8 mouse cellular contexts compared by ENCODE assay signal in the genomic region with DNA sequence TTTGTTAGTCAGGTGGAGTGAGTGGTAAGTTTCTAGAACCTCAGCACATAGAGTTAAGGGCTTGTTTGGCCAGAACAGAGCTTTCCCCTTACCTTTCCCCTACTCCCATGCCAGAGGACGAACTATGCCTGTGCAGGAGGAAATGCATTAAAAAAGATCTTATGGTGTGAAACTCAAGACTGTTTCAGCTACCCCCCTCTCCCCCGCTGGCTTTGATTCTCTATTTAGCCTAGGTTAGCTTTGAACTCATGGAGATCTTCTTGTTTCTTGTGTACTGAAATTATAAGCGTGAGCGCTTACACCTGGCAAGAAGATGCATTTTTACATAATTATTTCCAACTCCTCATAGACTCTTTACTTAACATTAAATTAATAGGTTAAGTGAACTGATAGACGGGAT. TPM values are rescaled to one million over a fixed set of nuclear protein-coding genes. Genes with fewer than 3 reads are reported as not detected.
DNase-seq lines count a peak whose midpoint lies in the region; ATAC-seq and TF ChIP-seq lines count a peak whose summit lies in the region.

No protein-coding gene starts in this region.

- H3K9me3 ChIP-seq in heart, embryonic 10.5 days, result no peaks in the 10 kb centered on the region
- H3K9me3 ChIP-seq in CH12.LX (replicated peaks; ENCODE audit: low read length), result no peaks in the 10 kb centered on the region
- H3K9me3 ChIP-seq in forebrain, embryonic 13.5 days (replicated peaks), result no peaks in the 10 kb centered on the region
- H3K9me3 ChIP-seq in liver, embryonic 15.5 days (replicated peaks), result no peaks in the 10 kb centered on the region

- intact Hi-C loops in heart, postnatal 25 days (cut with DNase I), result no loop called here

- peaks cover 4% of the 10 kb centered on the region; the same call in 1 of the 2 replicates for H3K4me1 ChIP-seq in heart, embryonic 10.5 days
- H3K4me1 ChIP-seq in CH12.LX (ENCODE audit: control insufficient read depth in 1 of 2, insufficient read depth in 2 of 2), result peaks cover 4 to 29% of the 10 kb centered on the region in 2 experiments; a peak in 3 of 4 replicates
- H3K4me1 ChIP-seq in forebrain, embryonic 13.5 days, result peaks cover 23% of the 10 kb centered on the region
- peaks cover 13% of the 10 kb centered on the region for H3K4me1 ChIP-seq in liver, embryonic 15.5 days (replicated peaks)

- no peak for TF ChIP-seq CTCF in CH12.LX (conservative IDR thresholded peaks at IDR 0.05 in 1 of 2, IDR thresholded peaks at IDR 0.05 in 1 of 2; ENCODE audit: low read depth in 2 of 2, low read length in 2 of 2)

- H3K27ac ChIP-seq in heart, embryonic 10.5 days, result peak overlapping the region; percentile 96
- H3K27ac ChIP-seq in CH12.LX (ENCODE audit: insufficient read depth, low read depth), result peak overlapping the region; percentile 84
- peak overlapping the region; percentile 93 for H3K27ac ChIP-seq in forebrain, embryonic 13.5 days
- H3K27ac ChIP-seq in liver, embryonic 15.5 days (replicated peaks), result peak overlapping the region; percentile 90

- TF ChIP-seq EP300 in CH12.LX (IDR thresholded peaks at IDR 0.05; ENCODE audit: low read length), result no peak

- H3K79me2 ChIP-seq in CH12.LX (replicated peaks; ENCODE audit: control insufficient read depth, extremely low read depth, insufficient read depth, poor library complexity, severe bottlenecking), result peaks cover 44% of the 10 kb centered on the region

- no peaks in the 10 kb centered on the region for H3K27me3 ChIP-seq in heart, embryonic 10.5 days (ENCODE audit: insufficient read depth, poor library complexity, severe bottlenecking)
- no peaks in the 10 kb centered on the region for H3K27me3 ChIP-seq in CH12.LX (replicated peaks)
- H3K27me3 ChIP-seq in forebrain, embryonic 13.5 days, result no peaks in the 10 kb centered on the region
- H3K27me3 ChIP-seq in liver, embryonic 15.5 days, result no peaks in the 10 kb centered on the region

- no peak for ATAC-seq in forebrain, embryonic 13.5 days
- ATAC-seq in liver, embryonic 15.5 days (ENCODE audit: insufficient read depth), result no peak

- in situ Hi-C loops in CH12.LX (cut with MboI; ENCODE audit: low pct_ligation_motif_present, low pct_unique_long_range_greater_than_20kb, low sequenced_read_pairs), result no loop called here

- H3K4me2 ChIP-seq in CH12.LX (ENCODE audit: insufficient read depth, low read depth, poor library complexity, severe bottlenecking), result peak overlapping the region; percentile 100
- peak overlapping the region; percentile 75 for H3K4me2 ChIP-seq in forebrain, embryonic 13.5 days
- peak overlapping the region; percentile 86 for H3K4me2 ChIP-seq in liver, embryonic 15.5 days

- no peak for TF ChIP-seq RAD21 in CH12.LX (IDR thresholded peaks at IDR 0.05; ENCODE audit: low read depth, low read length)

- H3K9ac ChIP-seq in CH12.LX (ENCODE audit: insufficient read depth, low read depth), result peak overlapping the region; percentile 60
- peak overlapping the region; percentile 78 for H3K9ac ChIP-seq in forebrain, embryonic 13.5 days
- H3K9ac ChIP-seq in liver, embryonic 15.5 days, result peak overlapping the region; percentile 95

- peaks cover 4% of the 10 kb centered on the region for H3K36me3 ChIP-seq in heart, embryonic 10.5 days
- peaks cover 12 to 37% of the 10 kb centered on the region in 2 experiments for H3K36me3 ChIP-seq in CH12.LX (replicated peaks in 1 of 2; ENCODE audit: control insufficient read depth in 1 of 2, insufficient read depth in 1 of 2, low read length in 1 of 2)
- H3K36me3 ChIP-seq in forebrain, embryonic 13.5 days (ENCODE audit: poor library complexity, severe bottlenecking), result peaks cover 3% of the 10 kb centered on the region; the same call in 1 of the 2 replicates
- H3K36me3 ChIP-seq in liver, embryonic 15.5 days (replicated peaks), result no peaks in the 10 kb centered on the region

- dilution Hi-C loops in CH12.LX (cut with MboI; ENCODE audit: extremely low pct_ligation_motif_present, extremely low pct_unique_long_range_greater_than_20kb, low sequenced_read_pairs), result no loop called here

- WGBS in heart, embryonic 10.5 days, result 8% methylated on average over 5 of the region's 5 CpGs
- WGBS in forebrain, embryonic 13.5 days, result 8% methylated on average over 5 of the region's 5 CpGs
- WGBS in liver, embryonic 15.5 days (ENCODE audit: insufficient replicate concordance), result 6% methylated on average over 5 of the region's 5 CpGs

- TF ChIP-seq POLR2A in CH12.LX (IDR thresholded peaks at IDR 0.05; ENCODE audit: low read depth, low read length), result no peak

- peak overlapping the region; percentile 94 for H3K4me3 ChIP-seq in heart, embryonic 10.5 days
- peak overlapping the region; percentile 75 to 88 (median 78) for H3K4me3 ChIP-seq in CH12.LX (replicated peaks in 1 of 3; ENCODE audit: low read depth in 2 of 3, low read length in 2 of 3, poor library complexity in 1 of 3)
- peak overlapping the region; percentile 91 for H3K4me3 ChIP-seq in forebrain, embryonic 13.5 days
- H3K4me3 ChIP-seq in liver, embryonic 15.5 days (replicated peaks), result peak overlapping the region; percentile 95

- no peak for DNase-seq in heart, embryonic 10.5 days (ENCODE audit: low spot score)
- no peak for DNase-seq in heart, postnatal 25 days (ENCODE audit: low spot score)
- no peak for DNase-seq in CH12.LX (ENCODE audit: extremely low read depth)
- DNase-seq in ovary, postnatal 10 days (ENCODE audit: low spot score), result no peak
- no peak for DNase-seq in layer of hippocampus, postnatal 25 days (ENCODE audit: extremely low spot score in 1 of 2, low spot score in 1 of 2)
- DNase-seq in embryo, embryonic 10.5 days (ENCODE audit: low spot score), result no peak

TF ChIP-seq in CH12.LX, 34 proteins besides CTCF, POLR2A, EP300 and RAD21:
- no peak for TF ChIP-seq JUND (conservative IDR thresholded peaks at IDR 0.05; ENCODE audit: low read depth, low read length)
- peak; percentile 8; the same call in 1 of the 2 replicates for TF ChIP-seq SIN3A (IDR thresholded peaks at IDR 0.05; ENCODE audit: low read length)
- TF ChIP-seq ETS1 (conservative IDR thresholded peaks at IDR 0.05; ENCODE audit: low read depth, low read length), result no peak
- TF ChIP-seq MXI1 (IDR thresholded peaks at IDR 0.05; ENCODE audit: low read depth, low read length), result no peak
- TF ChIP-seq ELF1 (IDR thresholded peaks at IDR 0.05; ENCODE audit: low read depth, low read length), result no peak
- 0 out of 2 replicates have a peak, but pooled peaks have one; percentile 6 for TF ChIP-seq TBP (conservative IDR thresholded peaks at IDR 0.05; ENCODE audit: low read depth, low read length)
- no peak for TF ChIP-seq MEF2A (IDR thresholded peaks at IDR 0.05; ENCODE audit: borderline replicate concordance, low read depth, low read length)
- TF ChIP-seq ZKSCAN1 (IDR thresholded peaks at IDR 0.05; ENCODE audit: borderline replicate concordance, low read depth, low read length), result no peak
- 0 out of 2 replicates have a peak, but pooled peaks have one; percentile 23 for TF ChIP-seq ZNF384 (IDR thresholded peaks at IDR 0.05; ENCODE audit: low read depth, low read length)

RNA-seq across cellular contexts. Expression of gene Pex13, which starts 0.8 kb away (rescaled TPM):
- 24.6 and 25.9 TPM in 2 replicates for polyA plus RNA-seq in heart, embryonic 10.5 days (2016; fragmentation: Nextera tagmentation; extraction: Ambion mirVana)
- total RNA-seq in heart, postnatal 25 days (2021), result 10 to 100 TPM; 22.2 to 26.3 TPM
- total RNA-seq in CH12.LX (2012; rRNA removed), result 20.4 and 22.6 TPM in 2 replicates
- 21.5 and 24.9 TPM in 2 replicates for total RNA-seq in CH12.LX (2014; rRNA removed)
- 42.7 and 50.7 TPM in 2 replicates for polyA plus RNA-seq in CH12.LX (2012; ENCODE audit: insufficient read length, low read depth)
- polyA plus RNA-seq in forebrain, embryonic 13.5 days (2015; fragmentation: Nextera tagmentation; extraction: Ambion mirVana), result 34.2 and 41.3 TPM in 2 replicates
- 9.4 and 11.4 TPM in 2 replicates for polyA plus RNA-seq in liver, embryonic 15.5 days (2015; fragmentation: Nextera tagmentation; extraction: Ambion mirVana)
- 10 to 100 TPM; 27.4 to 28.5 TPM for total RNA-seq in layer of hippocampus, postnatal 25 days (2021)

RNA-seq across cellular contexts. Expression of gene Pus10, which starts 1.1 kb away (rescaled TPM):
- polyA plus RNA-seq in heart, embryonic 10.5 days (2016; fragmentation: Nextera tagmentation; extraction: Ambion mirVana), result 19.2 and 19.6 TPM in 2 replicates
- 10 to 100 TPM; 10.2 TPM for total RNA-seq in heart, postnatal 25 days (2021)
- total RNA-seq in CH12.LX (2012; rRNA removed) (57.6 and 72.4 TPM in 2 replicates), CH12.LX (2014; rRNA removed) (113 and 138 TPM in 2 replicates)
- 92.3 and 98.1 TPM in 2 replicates for polyA plus RNA-seq in CH12.LX (2012; ENCODE audit: insufficient read length, low read depth)
- polyA plus RNA-seq in forebrain, embryonic 13.5 days (2015; fragmentation: Nextera tagmentation; extraction: Ambion mirVana), result 16.4 and 16.7 TPM in 2 replicates
- polyA plus RNA-seq in liver, embryonic 15.5 days (2015; fragmentation: Nextera tagmentation; extraction: Ambion mirVana), result 10.6 and 11.9 TPM in 2 replicates
- total RNA-seq in layer of hippocampus, postnatal 25 days (2021), result 10 to 100 TPM; 14.1 to 14.5 TPM

RNA-seq across cellular contexts. Expression of gene 0610010F05Rik, which starts 33.1 kb away (rescaled TPM):
- polyA plus RNA-seq in heart, embryonic 10.5 days (2016; fragmentation: Nextera tagmentation; extraction: Ambion mirVana), result 21.0 and 23.5 TPM in 2 replicates
- total RNA-seq in heart, postnatal 25 days (2021), result 1 to 10 TPM; 9.6 to 9.8 TPM
- total RNA-seq in CH12.LX (2012; rRNA removed) (11.6 and 13.8 TPM in 2 replicates), CH12.LX (2014; rRNA removed) (18.7 and 24.0 TPM in 2 replicates)
- polyA plus RNA-seq in CH12.LX (2012; ENCODE audit: insufficient read length, low read depth), result 16.4 and 18.3 TPM in 2 replicates
- 114 and 119 TPM in 2 replicates for polyA plus RNA-seq in forebrain, embryonic 13.5 days (2015; fragmentation: Nextera tagmentation; extraction: Ambion mirVana)
- polyA plus RNA-seq in liver, embryonic 15.5 days (2015; fragmentation: Nextera tagmentation; extraction: Ambion mirVana), result 9.5 and 9.6 TPM in 2 replicates
- total RNA-seq in layer of hippocampus, postnatal 25 days (2021), result 10 to 100 TPM; 33.6 to 37.7 TPM
